Mouse (Mus musculus): ENCODE data around the gene Dnajc7. TPM values are rescaled to one million over a fixed set of nuclear protein-coding genes. Genes with fewer than 3 reads are reported as not detected.
"Not testable (repeated sequence)": the region's sequence is repeated elsewhere in the genome, so short reads cannot be mapped to it uniquely, and the experiment has no call there.

The Dnajc7 gene
- polyA plus RNA-seq, 2 experiments: 73.3 to 225 TPM

- Histone ChIP-seq H3K36me3 (ENCODE audit: control insufficient read depth, insufficient read depth, low read length) (peaks cover 26% of the 10 kb centered on the region), H3K27ac (replicated peaks; ENCODE audit: low read depth, low read length) (no peak overlapping the region), H3K4me3 (replicated peaks; ENCODE audit: low read length) (peak overlapping the region; percentile 73), H3K4me1 (ENCODE audit: control insufficient read depth, insufficient read depth, low read length) (peaks cover 16% of the 10 kb centered on the region), H3K27me3 (ENCODE audit: control insufficient read depth, insufficient read depth, low read length) (no peaks in the 10 kb centered on the region), H3K9me3 (ENCODE audit: control insufficient read depth, low read length) (no peaks in the 10 kb centered on the region), H3K4me2 (replicated peaks; ENCODE audit: low read depth, low read length, severe bottlenecking) (peak overlapping the region; percentile 52), H3K9ac (ENCODE audit: low read depth, low read length, severe bottlenecking) (no peak overlapping the region)
- DNase-seq (ENCODE audit: low spot score) (peak; percentile 49), ATAC-seq (ENCODE audit: low FRiP score, low read depth) (no peak)
- no peak for TF ChIP-seq POLR2A (IDR thresholded peaks at IDR 0.05; ENCODE audit: borderline replicate concordance, extremely low read depth, insufficient read depth, insufficient read length)
- WGBS: 37% methylated on average over 5 of the region's 5 CpGs
These were observed 3.9 kb upstream of the Dnajc7 start for GRCm38 (mm10) chr11:100623867-100624266.

GRCm38 (mm10) chr11:100622714-100623113 is 2.7 kb upstream of the Dnajc7 start:
- Histone ChIP-seq H3K4me2 (replicated peaks; ENCODE audit: low read depth, low read length, severe bottlenecking) (peak overlapping the region; percentile 52), H3K9ac (ENCODE audit: low read depth, low read length, severe bottlenecking) (peak overlapping the region; percentile 86), H3K4me1 (ENCODE audit: control insufficient read depth, insufficient read depth, low read length) (peaks cover 21% of the 10 kb centered on the region), H3K27me3 (ENCODE audit: control insufficient read depth, insufficient read depth, low read length) (no peaks in the 10 kb centered on the region), H3K27ac (replicated peaks; ENCODE audit: low read depth, low read length) (peak overlapping the region; percentile 76), H3K36me3 (ENCODE audit: control insufficient read depth, insufficient read depth, low read length) (peaks cover 26% of the 10 kb centered on the region), H3K4me3 (replicated peaks; ENCODE audit: low read length) (peak overlapping the region; percentile 73), H3K9me3 (ENCODE audit: control insufficient read depth, low read length) (no peaks in the 10 kb centered on the region)
- under 1% methylated on average over 24 of the region's 24 CpGs for WGBS
- DNase-seq (ENCODE audit: low spot score) (peak; percentile 93), ATAC-seq (ENCODE audit: low FRiP score, low read depth) (peak; percentile 82)
- TF ChIP-seq POLR2A (IDR thresholded peaks at IDR 0.05; ENCODE audit: borderline replicate concordance, extremely low read depth, insufficient read depth, insufficient read length): peak; percentile 95; the same call in 1 of the 2 replicates

DNA sequence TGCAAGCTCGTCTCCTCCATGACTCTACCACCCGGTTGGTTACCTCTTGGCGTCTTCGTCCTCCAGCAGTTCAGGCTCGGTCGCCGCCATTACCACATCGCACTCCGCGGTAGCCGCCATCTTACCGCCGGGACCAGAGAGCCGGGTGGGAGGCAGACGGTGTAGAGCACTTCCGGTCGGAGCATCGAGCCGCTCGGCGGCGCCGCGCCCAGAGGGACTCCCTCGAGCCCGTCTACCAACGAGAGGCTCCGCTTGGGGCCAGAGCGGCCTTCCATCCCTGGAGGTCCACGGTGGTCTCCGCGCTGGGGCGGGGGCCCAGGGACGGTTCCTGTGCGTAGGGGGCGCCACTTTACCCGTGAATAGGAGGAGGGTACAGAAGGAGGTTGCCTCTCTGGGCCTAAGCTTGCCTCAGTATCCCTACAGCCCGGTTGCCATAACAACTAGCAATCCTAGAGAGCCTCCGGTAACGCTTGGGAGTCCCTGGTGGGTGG is 438 bp downstream of the Dnajc7 start:
- peak overlapping the region; percentile 92 for H3K27ac ChIP-seq (replicated peaks; ENCODE audit: low read depth, low read length)
- 0% methylated on average over 33 of the region's 40 CpGs for WGBS
- peaks cover 8% of the 10 kb centered on the region for H3K36me3 ChIP-seq (ENCODE audit: control insufficient read depth, insufficient read depth, low read length)
- 0 out of 2 replicates have a peak, but pooled peaks have one; percentile 49 for TF ChIP-seq POLR2A (IDR thresholded peaks at IDR 0.05; ENCODE audit: borderline replicate concordance, extremely low read depth, insufficient read depth, insufficient read length)
- peak; percentile 98 for DNase-seq (ENCODE audit: low spot score)
- no peaks in the 10 kb centered on the region for H3K9me3 ChIP-seq (ENCODE audit: control insufficient read depth, low read length)
- H3K27me3 ChIP-seq (ENCODE audit: control insufficient read depth, insufficient read depth, low read length): no peaks in the 10 kb centered on the region
- H3K4me1 ChIP-seq (ENCODE audit: control insufficient read depth, insufficient read depth, low read length): peaks cover 21% of the 10 kb centered on the region
- H3K9ac ChIP-seq (ENCODE audit: low read depth, low read length, severe bottlenecking): peak overlapping the region; percentile 96
- H3K4me3 ChIP-seq (replicated peaks; ENCODE audit: low read length): peak overlapping the region; percentile 98
- H3K4me2 ChIP-seq (replicated peaks; ENCODE audit: low read depth, low read length, severe bottlenecking): peak overlapping the region; percentile 79
- peak; percentile 93 for ATAC-seq (ENCODE audit: low FRiP score, low read depth)

DNA sequence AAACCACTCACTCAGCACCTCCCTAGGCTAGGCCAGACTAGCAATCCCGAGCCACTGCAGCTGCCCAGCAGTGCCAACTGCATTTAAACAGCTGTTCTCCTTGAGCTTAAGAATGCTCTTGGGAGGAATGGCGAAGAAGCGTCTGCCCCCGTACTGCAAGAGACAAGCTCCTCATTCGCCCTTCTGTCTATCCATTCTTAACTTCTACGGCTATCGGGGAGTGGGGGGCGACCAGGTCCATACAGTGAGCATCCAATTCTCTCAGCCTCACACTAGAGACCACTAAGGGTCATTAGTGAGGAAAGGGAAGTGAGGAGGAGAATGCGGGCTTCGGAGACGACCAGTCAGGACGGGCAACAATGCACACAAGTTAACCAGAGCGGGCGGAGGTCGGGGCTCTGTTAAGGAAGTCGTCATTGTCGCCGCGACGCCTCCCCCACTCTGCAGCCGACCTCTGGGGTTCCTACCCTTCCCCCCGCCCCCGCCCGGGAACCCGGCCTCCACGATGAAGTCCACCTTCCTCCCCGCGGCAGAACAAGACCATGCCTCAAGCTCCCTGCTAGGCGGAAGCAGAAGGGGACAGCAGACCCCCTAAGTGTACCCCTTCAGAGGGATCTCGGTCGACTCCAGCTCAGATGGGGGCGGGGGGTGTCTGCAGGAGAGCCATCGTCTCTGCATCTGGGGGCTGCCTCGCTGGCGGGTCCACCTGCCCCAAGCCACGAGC is 1.0 kb downstream of the Dnajc7 start, which contains the start of gene Nkiras2:
Gene Nkiras2 (plus strand): TSS at position 484 of the 724 bp plus-strand sequence.
- DNase-seq (ENCODE audit: low spot score) (peak; percentile 77), ATAC-seq (ENCODE audit: low FRiP score, low read depth) (peak; percentile 49)
- H3K4me3 ChIP-seq (replicated peaks; ENCODE audit: low read length): peak within 1 kb of the TSS; percentile 98
- peak within 1 kb of the TSS; percentile 96 for H3K9ac ChIP-seq (ENCODE audit: low read depth, low read length, severe bottlenecking)
- TF ChIP-seq POLR2A (IDR thresholded peaks at IDR 0.05; ENCODE audit: borderline replicate concordance, extremely low read depth, insufficient read depth, insufficient read length): 0 out of 2 replicates have a peak, but pooled peaks have one; percentile 13
- no peaks in the 10 kb centered on the region for H3K27me3 ChIP-seq (ENCODE audit: control insufficient read depth, insufficient read depth, low read length)
- peak within 1 kb of the TSS; percentile 79 for H3K4me2 ChIP-seq (replicated peaks; ENCODE audit: low read depth, low read length, severe bottlenecking)
- H3K4me1 ChIP-seq (ENCODE audit: control insufficient read depth, insufficient read depth, low read length): peaks cover 17% of the 10 kb centered on the region
- H3K27ac ChIP-seq (replicated peaks; ENCODE audit: low read depth, low read length): peak within 1 kb of the TSS; percentile 92
- no peaks in the 10 kb centered on the region for H3K9me3 ChIP-seq (ENCODE audit: control insufficient read depth, low read length)
- under 1% methylated on average over 30 of the region's 36 CpGs for WGBS
- H3K36me3 ChIP-seq (ENCODE audit: control insufficient read depth, insufficient read depth, low read length): peaks cover 8% of the 10 kb centered on the region

DNA sequence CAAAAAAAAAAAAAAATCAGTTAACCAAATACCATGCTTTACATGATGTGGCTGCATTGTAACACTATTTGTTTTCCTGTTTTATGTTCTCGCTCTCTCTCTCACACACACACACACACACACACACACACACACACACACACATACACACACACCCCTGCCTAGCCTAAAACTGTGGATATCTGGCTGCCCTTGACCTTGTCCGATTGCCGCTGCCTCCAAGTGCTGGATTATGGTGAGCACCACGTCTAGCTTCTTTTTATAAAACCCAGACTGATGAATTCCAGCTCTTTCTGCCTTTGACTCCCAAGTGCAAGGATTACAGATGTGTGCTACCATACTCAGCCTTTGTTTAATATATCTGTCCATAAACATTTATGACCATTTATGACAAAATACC is 2.5 kb downstream of the Dnajc7 start:
- no peak for TF ChIP-seq POLR2A (IDR thresholded peaks at IDR 0.05; ENCODE audit: borderline replicate concordance, extremely low read depth, insufficient read depth, insufficient read length)
- peaks cover 8% of the 10 kb centered on the region for H3K36me3 ChIP-seq (ENCODE audit: control insufficient read depth, insufficient read depth, low read length)
- H3K9ac ChIP-seq (ENCODE audit: low read depth, low read length, severe bottlenecking): no peak overlapping the region
- H3K4me1 ChIP-seq (ENCODE audit: control insufficient read depth, insufficient read depth, low read length): peaks cover 13% of the 10 kb centered on the region
- no peaks in the 10 kb centered on the region for H3K27me3 ChIP-seq (ENCODE audit: control insufficient read depth, insufficient read depth, low read length)
- 74% methylated on average over 4 of the region's 4 CpGs for WGBS
- no peak for ATAC-seq (ENCODE audit: low FRiP score, low read depth)
- H3K4me3 ChIP-seq (replicated peaks; ENCODE audit: low read length): no peak overlapping the region
- no peaks in the 10 kb centered on the region for H3K9me3 ChIP-seq (ENCODE audit: control insufficient read depth, low read length)
- H3K4me2 ChIP-seq (replicated peaks; ENCODE audit: low read depth, low read length, severe bottlenecking): 0 out of 2 replicates have a peak overlapping the region, but pooled peaks have one; percentile 79
- DNase-seq (ENCODE audit: low spot score): no peak
- no peak overlapping the region for H3K27ac ChIP-seq (replicated peaks; ENCODE audit: low read depth, low read length)

DNA sequence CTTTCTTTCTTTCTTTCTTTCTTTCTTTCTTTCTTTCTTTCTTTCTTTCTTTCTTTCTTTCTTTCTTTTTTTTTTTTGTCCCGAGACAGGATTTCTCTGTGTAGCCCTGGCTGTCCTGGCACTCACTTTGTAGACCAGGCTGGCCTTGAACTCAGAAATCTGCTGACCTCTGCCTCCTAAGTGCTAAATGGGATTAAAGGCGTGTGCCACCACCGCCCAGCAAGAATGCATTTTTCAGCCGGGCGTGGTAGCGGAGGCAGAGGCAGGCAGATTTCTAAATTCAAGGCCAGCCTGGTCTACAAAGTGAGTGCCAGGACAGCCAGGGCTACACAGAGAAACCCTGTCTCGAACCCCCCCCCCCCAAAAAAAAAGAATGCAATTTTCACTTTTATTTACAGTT is 3.1 kb downstream of the Dnajc7 start:
- H3K9ac ChIP-seq (ENCODE audit: low read depth, low read length, severe bottlenecking); ATAC-seq (ENCODE audit: low FRiP score, low read depth): not testable (repeated sequence)

More for the DNA sequence above, 3.1 kb downstream of the Dnajc7 start:
- WGBS: 93% methylated on average over 7 of the region's 7 CpGs
- not testable (repeated sequence) for H3K4me3 ChIP-seq (replicated peaks; ENCODE audit: low read length); H3K9me3 ChIP-seq (ENCODE audit: control insufficient read depth, low read length); H3K27me3 ChIP-seq (ENCODE audit: control insufficient read depth, insufficient read depth, low read length); H3K27ac ChIP-seq (replicated peaks; ENCODE audit: low read depth, low read length); H3K4me2 ChIP-seq (replicated peaks; ENCODE audit: low read depth, low read length, severe bottlenecking); DNase-seq (ENCODE audit: low spot score)
- peaks cover 10% of the 10 kb centered on the region for H3K4me1 ChIP-seq (ENCODE audit: control insufficient read depth, insufficient read depth, low read length)
- H3K36me3 ChIP-seq (ENCODE audit: control insufficient read depth, insufficient read depth, low read length): peaks cover 11% of the 10 kb centered on the region
